Mouse (Mus musculus) inflammation-experienced regulatory T-cells, adult 16 weeks (primary cell): ENCODE data around the gene Gm32742. TPM values are rescaled to one million over a fixed set of nuclear protein-coding genes. Genes with fewer than 3 reads are reported as not detected.

Experiments
- polyA plus RNA-seq: library from polyadenylated mRNA; unstranded; fragments of 100-300 nt; shearing (Covaris generic); gene quantifications from one replicate; pipeline ENCODE4 v1.2.1, GENCODE M21; 2017

Gm32742 gene
- not detected for polyA plus RNA-seq

GRCm38 (mm10) chr9:51165312-51166180 is at the start of gene Gm32742:
Gene Gm32742, minus strand, starts transcription at chr9:51165517.

GRCm38 (mm10) chr9:51213023-51213728 is 47.9 kb upstream of the Gm32742 start, which contains the start of gene Pou2af1:
Gene Pou2af1, plus strand, starts transcription at chr9:51213708.

GRCm38 (mm10) chr9:51101756-51102425 is 63.4 kb downstream of the Gm32742 start, which contains the start of gene 4833427G06Rik:
Gene 4833427G06Rik, minus strand, starts transcription at chr9:51102078.

Other genes starting within 250 kb of the Gm32742 start
- gene Sik2, start 156.4 kb downstream of the Gm32742 start, polyA plus RNA-seq = 23.7 TPM
- gene Btg4, start 104.6 kb downstream of the Gm32742 start, polyA plus RNA-seq = 0.38 TPM
- not detected for gene Layn, start 88.4 kb downstream of the Gm32742 start, polyA plus RNA-seq
- gene 4833427G06Rik, start 63.4 kb downstream of the Gm32742 start, polyA plus RNA-seq = not detected
- 13.6 TPM for gene Pou2af1, start 48.2 kb upstream of the Gm32742 start, polyA plus RNA-seq
- gene Colca2, start 113.1 kb upstream of the Gm32742 start, polyA plus RNA-seq = 0.38 TPM
- not detected for gene 1810046K07Rik, start 163.4 kb upstream of the Gm32742 start, polyA plus RNA-seq